Mouse (Mus musculus): ENCODE data around the gene Hoxb13. TPM values are rescaled to one million over a fixed set of nuclear protein-coding genes. Genes with fewer than 3 reads are reported as not detected.

The Hoxb13 gene
- polyA plus RNA-seq, 1 experiment from 2014 or later = not detected

- Histone ChIP-seq H3K4me1 (no peaks in the 10 kb centered on the region), H3K27ac (no peak overlapping the region), H3K4me3 (no peak overlapping the region), H3K27me3 (no peaks in the 10 kb centered on the region), H3K36me3 (no peaks in the 10 kb centered on the region), H3K4me2 (no peak overlapping the region), H3K9me3 (no peaks in the 10 kb centered on the region), H3K9ac (no peak overlapping the region)
- 43% methylated on average over 2 of the region's 2 CpGs for WGBS
- ATAC-seq (ENCODE audit: borderline replicate concordance, extremely low read depth, low FRiP score, low TSS enrichment) = no peak
Observed at GRCm38 (mm10) chr11:96223813-96224212, 29.7 kb downstream of the Hoxb13 start.

GRCm38 (mm10) chr11:96227676-96228075, 33.6 kb downstream of the Hoxb13 start:
- no peak overlapping the region for H3K4me3 ChIP-seq
- no peaks in the 10 kb centered on the region for H3K4me1 ChIP-seq
- H3K36me3 ChIP-seq = no peaks in the 10 kb centered on the region
- no peak for ATAC-seq (ENCODE audit: borderline replicate concordance, extremely low read depth, low FRiP score, low TSS enrichment)
- no peak overlapping the region for H3K4me2 ChIP-seq
- WGBS = 68% methylated on average over 9 of the region's 9 CpGs
- no peaks in the 10 kb centered on the region for H3K9me3 ChIP-seq
- H3K27ac ChIP-seq = no peak overlapping the region
- no peak overlapping the region for H3K9ac ChIP-seq
- peaks cover 18% of the 10 kb centered on the region for H3K27me3 ChIP-seq

- Histone ChIP-seq H3K4me3 (no peak overlapping the region), H3K36me3 (no peaks in the 10 kb centered on the region), H3K9ac (no peak overlapping the region), H3K4me2 (no peak overlapping the region), H3K9me3 (no peaks in the 10 kb centered on the region), H3K27me3 (peaks cover 63% of the 10 kb centered on the region), H3K27ac (no peak overlapping the region), H3K4me1 (no peaks in the 10 kb centered on the region)
- 3% methylated on average over 12 of the region's 12 CpGs for WGBS
- no peak for ATAC-seq (ENCODE audit: borderline replicate concordance, extremely low read depth, low FRiP score, low TSS enrichment)
Observed at GRCm38 (mm10) chr11:96234906-96235305, 40.8 kb downstream of the Hoxb13 start.

- no peak overlapping the region for H3K27ac ChIP-seq
- peaks cover 57% of the 10 kb centered on the region for H3K27me3 ChIP-seq
- no peaks in the 10 kb centered on the region for H3K4me1 ChIP-seq
- no peak overlapping the region for H3K4me3 ChIP-seq
- no peak for ATAC-seq (ENCODE audit: borderline replicate concordance, extremely low read depth, low FRiP score, low TSS enrichment)
- H3K36me3 ChIP-seq = no peaks in the 10 kb centered on the region
- 1% methylated on average over 7 of the region's 7 CpGs for whole genome bisulfite sequencing
- no peak overlapping the region for H3K9ac ChIP-seq
- H3K4me2 ChIP-seq = no peak overlapping the region
- H3K9me3 ChIP-seq = no peaks in the 10 kb centered on the region
Observed at GRCm38 (mm10) chr11:96240211-96240610, 46.1 kb downstream of the Hoxb13 start.

Other genes with a start within 250 kb of the Hoxb13 start
- gene Igf2bp1, start 188.4 kb upstream of the Hoxb13 start, polyA plus RNA-seq (2015; fragmentation: Nextera tagmentation; extraction: Ambion mirVana) = 36.0 and 36.6 TPM in 2 replicates
- not detected in 2 replicates for gene Gip, start 169.8 kb upstream of the Hoxb13 start, polyA plus RNA-seq (2015; fragmentation: Nextera tagmentation; extraction: Ambion mirVana)
- gene Snf8, start 159.4 kb upstream of the Hoxb13 start, polyA plus RNA-seq (2015; fragmentation: Nextera tagmentation; extraction: Ambion mirVana) = 91.4 and 94.6 TPM in 2 replicates
- 42.2 and 45.0 TPM in 2 replicates for gene Ube2z, start 128.9 kb upstream of the Hoxb13 start, polyA plus RNA-seq (2015; fragmentation: Nextera tagmentation; extraction: Ambion mirVana)
- 522 and 555 TPM in 2 replicates for gene Atp5g1, start 118.6 kb upstream of the Hoxb13 start, polyA plus RNA-seq (2015; fragmentation: Nextera tagmentation; extraction: Ambion mirVana)
- gene Calcoco2, start 82.4 kb upstream of the Hoxb13 start, polyA plus RNA-seq (2015; fragmentation: Nextera tagmentation; extraction: Ambion mirVana) = 0.13 and 0.24 TPM in 2 replicates
- gene Ttll6, start 60.5 kb upstream of the Hoxb13 start, polyA plus RNA-seq (2015; fragmentation: Nextera tagmentation; extraction: Ambion mirVana) = 0.68 and 0.93 TPM in 2 replicates
- gene Hoxb9, start 77.1 kb downstream of the Hoxb13 start, polyA plus RNA-seq (2015; fragmentation: Nextera tagmentation; extraction: Ambion mirVana) = 0.25 and 0.27 TPM in 2 replicates
- gene Hoxb8, start 87.6 kb downstream of the Hoxb13 start, polyA plus RNA-seq (2015; fragmentation: Nextera tagmentation; extraction: Ambion mirVana) = 0.91 and 1.0 TPM in 2 replicates
- gene Hoxb7, start 92.3 kb downstream of the Hoxb13 start, polyA plus RNA-seq (2015; fragmentation: Nextera tagmentation; extraction: Ambion mirVana) = 2.5 and 3.0 TPM in 2 replicates
- gene Hoxb6, start 98.2 kb downstream of the Hoxb13 start, polyA plus RNA-seq (2015; fragmentation: Nextera tagmentation; extraction: Ambion mirVana) = 15.2 and 16.9 TPM in 2 replicates
- gene Hoxb5, start 109.0 kb downstream of the Hoxb13 start, polyA plus RNA-seq (2015; fragmentation: Nextera tagmentation; extraction: Ambion mirVana) = 46.1 and 54.1 TPM in 2 replicates
- gene Hoxb4, start 124.0 kb downstream of the Hoxb13 start, polyA plus RNA-seq (2015; fragmentation: Nextera tagmentation; extraction: Ambion mirVana) = 4.3 and 4.4 TPM in 2 replicates
- gene Hoxb3, start 129.0 kb downstream of the Hoxb13 start, polyA plus RNA-seq (2015; fragmentation: Nextera tagmentation; extraction: Ambion mirVana) = 3.0 and 3.8 TPM in 2 replicates
- 36.9 and 39.2 TPM in 2 replicates for gene Hoxb2, start 156.2 kb downstream of the Hoxb13 start, polyA plus RNA-seq (2015; fragmentation: Nextera tagmentation; extraction: Ambion mirVana)
- 0.14 TPM in 1 of 2 replicates, not detected in the other for gene Hoxb1, start 171.4 kb downstream of the Hoxb13 start, polyA plus RNA-seq (2015; fragmentation: Nextera tagmentation; extraction: Ambion mirVana)

Data from lung, embryonic 15.5 days (tissue).